In genomic region chr17:63284074-63284473, GRCm38 (mm10) we compare ENCODE assay signal across 24 mouse cellular contexts.
DNase-seq lines count a peak whose midpoint lies in the region; ATAC-seq and TF ChIP-seq lines count a peak whose summit lies in the region.
"Had no signal": no experiment of that assay in that cellular context is flagged by ENCODE, and none has a peak within 500 bp of the region (broad histone marks: within the 10 kb centered on the region; RNA-seq: fewer than 3 reads in every experiment).

No protein-coding gene starts in this region.

- H3K27ac ChIP-seq in MEL (ENCODE audit: control insufficient read depth, low read depth, low read length): no peak overlapping the region
- no peak overlapping the region for H3K27ac ChIP-seq in liver, embryonic 13.5 days
- H3K27ac ChIP-seq in midbrain, embryonic 10.5 days (replicated peaks): no peak overlapping the region
- H3K27ac ChIP-seq: embryonic facial prominence, embryonic 12.5 days; forebrain, embryonic 15.5 days; heart, embryonic 13.5 days; hindbrain, embryonic 12.5 days had no signal

- peaks cover 3% of the 10 kb centered on the region in 2 experiments for H3K4me1 ChIP-seq in MEL (ENCODE audit: control insufficient read depth in 1 of 2, insufficient read depth in 2 of 2, low read length in 2 of 2)
- peaks cover 23% of the 10 kb centered on the region for H3K4me1 ChIP-seq in liver, embryonic 13.5 days (replicated peaks)
- H3K4me1 ChIP-seq in midbrain, embryonic 10.5 days: peaks cover 9% of the 10 kb centered on the region

- H3K9ac ChIP-seq in MEL (ENCODE audit: control insufficient read depth, low read depth, low read length, poor library complexity, severe bottlenecking): no peak overlapping the region
- H3K9ac ChIP-seq in liver, embryonic 13.5 days: no peak overlapping the region
- H3K9ac ChIP-seq: embryonic facial prominence, embryonic 12.5 days; forebrain, embryonic 15.5 days; heart, embryonic 13.5 days; hindbrain, embryonic 12.5 days had no signal

- H3K27me3 ChIP-seq in MEL (ENCODE audit: control insufficient read depth in 1 of 2, insufficient read depth in 2 of 2, low read length in 2 of 2): no peaks in the 10 kb centered on the region
- H3K27me3 ChIP-seq in liver, embryonic 13.5 days: no peaks in the 10 kb centered on the region
- no peaks in the 10 kb centered on the region for H3K27me3 ChIP-seq in midbrain, embryonic 10.5 days (ENCODE audit: low read depth, poor library complexity, severe bottlenecking)
- H3K27me3 ChIP-seq: embryonic facial prominence, embryonic 12.5 days; forebrain, embryonic 15.5 days; heart, embryonic 13.5 days; hindbrain, embryonic 12.5 days; Patski had no signal

- 24% methylated on average over 4 of the region's 4 CpGs for WGBS in liver, embryonic 13.5 days (ENCODE audit: insufficient replicate concordance)
- 75% methylated on average over 4 of the region's 4 CpGs for WGBS in midbrain, embryonic 10.5 days

- no peaks in the 10 kb centered on the region for H3K79me2 ChIP-seq in MEL (ENCODE audit: control insufficient read depth, insufficient read depth, low read length, poor library complexity)

- no peak overlapping the region for H3K4me2 ChIP-seq in liver, embryonic 13.5 days
- H3K4me2 ChIP-seq: embryonic facial prominence, embryonic 12.5 days; forebrain, embryonic 15.5 days; heart, embryonic 13.5 days; hindbrain, embryonic 12.5 days had no signal

- ATAC-seq in liver, embryonic 13.5 days (ENCODE audit: low read depth): peak; percentile 63
- ATAC-seq in megakaryocyte progenitor cell, adult 5-6 weeks (replicated peaks; ENCODE audit: poor library complexity): peak; percentile 85
- ATAC-seq: activated CD4-positive, CD25-positive, alpha-beta regulatory T cell, adult 4 months; CD4-positive, CD25-positive, alpha-beta regulatory T cell, adult 4 months; forebrain, embryonic 15.5 days; hindbrain, embryonic 16.5 days; inflammation-experienced regulatory T-cells, adult 6 months; Patski had no signal

- TF ChIP-seq POLR2A in MEL (IDR thresholded peaks at IDR 0.05; ENCODE audit: control insufficient read depth in 1 of 2, insufficient read depth in 1 of 2, low read depth in 1 of 2, low read length in 2 of 2, poor library complexity in 1 of 2): no peak

- DNase-seq in 416B (ENCODE audit: low read depth) (peak; percentile 76), MEL (ENCODE audit: low read depth, low spot score) (peak; percentile 75)
- no peak for DNase-seq in liver, embryonic 13.5 days
- DNase-seq in cerebellum, adult 18-20 months: no peak
- DNase-seq in c-Kit-positive CD71-positive TER-119-positive erythroid progenitor cells, embryonic 14.5 days (ENCODE audit: low spot score): no peak
- DNase-seq in midbrain, embryonic 10.5 days (ENCODE audit: low spot score): no peak
- DNase-seq: adrenal gland, adult 8-10 months; adrenal gland, postnatal 36 days; cerebellum, adult 11-12 months; cerebellum, postnatal 10 days; gastrocnemius, postnatal 36 days; heart, adult 11 months; heart, postnatal 4 days had no signal

- H3K4me3 ChIP-seq in MEL (ENCODE audit: control insufficient read depth in 1 of 2, insufficient read depth in 1 of 2, low read depth in 2 of 2, low read length in 2 of 2): no peak overlapping the region
- no peak overlapping the region for H3K4me3 ChIP-seq in liver, embryonic 13.5 days (replicated peaks)
- H3K4me3 ChIP-seq in midbrain, embryonic 10.5 days: no peak overlapping the region
- H3K4me3 ChIP-seq: embryonic facial prominence, embryonic 12.5 days; forebrain, embryonic 15.5 days; heart, embryonic 13.5 days; hindbrain, embryonic 12.5 days had no signal

- TF ChIP-seq EP300 in MEL (IDR thresholded peaks at IDR 0.05; ENCODE audit: low read depth in 1 of 2, low read length in 2 of 2): peak; percentile 11 to 42; a peak in 1 of 4 replicates

- TF ChIP-seq RAD21 in MEL (IDR thresholded peaks at IDR 0.05; ENCODE audit: low read depth, low read length): no peak

- H3K36me3 ChIP-seq in MEL (ENCODE audit: control insufficient read depth in 1 of 2, insufficient read depth in 2 of 2, low read length in 2 of 2): peaks cover 0 to 8% of the 10 kb centered on the region in 2 experiments; a peak in 2 of 4 replicates
- no peaks in the 10 kb centered on the region for H3K36me3 ChIP-seq in liver, embryonic 13.5 days
- H3K36me3 ChIP-seq in midbrain, embryonic 10.5 days: no peaks in the 10 kb centered on the region
- H3K36me3 ChIP-seq: embryonic facial prominence, embryonic 12.5 days; forebrain, embryonic 15.5 days; heart, embryonic 13.5 days; hindbrain, embryonic 12.5 days had no signal

- no peaks in the 10 kb centered on the region for H3K9me3 ChIP-seq in MEL (replicated peaks; ENCODE audit: insufficient read depth, low read length)
- no peaks in the 10 kb centered on the region for H3K9me3 ChIP-seq in liver, embryonic 13.5 days (replicated peaks)
- H3K9me3 ChIP-seq in midbrain, embryonic 10.5 days (replicated peaks): no peaks in the 10 kb centered on the region
- H3K9me3 ChIP-seq: embryonic facial prominence, embryonic 12.5 days; forebrain, embryonic 15.5 days; G1E; heart, embryonic 13.5 days; hindbrain, embryonic 12.5 days had no signal

- TF ChIP-seq CTCF in MEL (IDR thresholded peaks at IDR 0.05 in 2 of 3, conservative IDR thresholded peaks at IDR 0.05 in 1 of 3; ENCODE audit: control insufficient read depth in 1 of 3, insufficient read depth in 1 of 3, low read depth in 2 of 3, low read length in 3 of 3, poor library complexity in 1 of 3, severe bottlenecking in 1 of 3): no peak

TF ChIP-seq in MEL, 35 proteins besides CTCF, POLR2A, EP300 and RAD21:
- TF ChIP-seq ETS1 (IDR thresholded peaks at IDR 0.05; ENCODE audit: low read depth, low read length) (peak; percentile 36; the same call in 1 of the 2 replicates), GATA1 (IDR thresholded peaks at IDR 0.05; ENCODE audit: low read depth, low read length) (peak; percentile 53), TAL1 (IDR thresholded peaks at IDR 0.05; ENCODE audit: low read length) (0 out of 2 replicates have a peak, but pooled peaks have one; percentile 21), BHLHE40 (IDR thresholded peaks at IDR 0.05; ENCODE audit: borderline replicate concordance, low read depth, low read length) (no peak)

Comparison
In these comparisons a context has a peak if more than half of its experiments do, and no peak if none do; other contexts are left out.
1. DNase-seq: peak in 416B (single experiment) and MEL (single experiment); none in liver, embryonic 13.5 days (single experiment), cerebellum, adult 18-20 months (0 of 2), c-Kit-positive CD71-positive TER-119-positive erythroid progenitor cells, embryonic 14.5 days (single experiment) and midbrain, embryonic 10.5 days (single experiment).